Mouse (Mus musculus) kidney, adult 2 months (tissue): ENCODE results near the gene Akap7. TPM values are rescaled to one million over a fixed set of nuclear protein-coding genes. Genes with fewer than 3 reads are reported as not detected.

Experiments
- DNase-seq: peaks from one replicate; pipeline ENCODE4 v3.0.0; 2021
- H3K27ac ChIP-seq: fragments of 200-500 bp; 2 replicates; pipeline ENCODE4 v1.5.1; 2012; ENCODE audit warnings: low read depth, low read length, control low read depth, inconsistent platforms; ENCODE audit not compliant: insufficient read depth
- H3K27me3 ChIP-seq: fragments of 200-500 bp; replicated peaks from 2 replicates; pipeline ENCODE4 v1.6.1; 2012; ENCODE audit warnings: mild to moderate bottlenecking, moderate library complexity, low read length, inconsistent platforms; ENCODE audit not compliant: control insufficient read depth, insufficient read depth
- H3K36me3 ChIP-seq: fragments of 200-500 bp; 2 replicates; pipeline ENCODE4 v1.6.1; 2012; ENCODE audit warnings: mild to moderate bottlenecking, moderate library complexity, low read length, inconsistent platforms; ENCODE audit not compliant: control insufficient read depth, insufficient read depth
- H3K4me1 ChIP-seq: fragments of 200-500 bp; 2 replicates; pipeline ENCODE4 v1.6.1; 2011; ENCODE audit warnings: low read length; ENCODE audit not compliant: control insufficient read depth, insufficient read depth
- H3K4me3 ChIP-seq: fragments of 200-500 bp; 2 replicates; pipeline ENCODE4 v1.5.1; 2011; ENCODE audit warnings: mild to moderate bottlenecking, low read depth, low read length, control low read depth; ENCODE audit not compliant: insufficient read depth
- CTCF ChIP-seq: fragments of 200-500 bp; conservative IDR thresholded peaks from 2 replicates; pipeline ENCODE4 v1.5.1; 2011; ENCODE audit warnings: low read depth, mild to moderate bottlenecking, control low read depth, low read length, moderate library complexity, mixed read lengths; ENCODE audit not compliant: insufficient read depth, insufficient read length
- POLR2A ChIP-seq: fragments of 200-500 bp; IDR thresholded peaks from one replicate; pipeline ENCODE4 v1.6.1; 2011; ENCODE audit warnings: low read depth, low read length, control low read depth
- WGBS: fragments of 180-500 bp; shearing (Covaris S2); methylation state at CpG from one replicate; pipeline ENCODE4 v1.1.7; 2018; 5-methylcytosine and 5-hydroxymethylcytosine counted together
- polyA plus RNA-seq: library from polyadenylated mRNA; depleted of rRNA; stranded (reverse); fragments of >200 nt; gene quantifications from 2 replicates; pipeline ENCODE4 v1.2.3, GENCODE M21; 2012

Gene Akap7
- polyA plus RNA-seq, 1 experiment: 9.8 TPM

- peak; percentile 43 for DNase-seq
- TF ChIP-seq CTCF (no peak), POLR2A (no peak)
- 65% methylated on average over 4 of the region's 4 CpGs for WGBS
- Histone ChIP-seq H3K27ac (peak overlapping the region; percentile 58), H3K4me3 (no peak overlapping the region), H3K4me1 (no peaks in the 10 kb centered on the region; the same call in 1 of the 2 replicates), H3K27me3 (no peaks in the 10 kb centered on the region), H3K36me3 (no peaks in the 10 kb centered on the region)
These were observed 9.4 kb downstream of the Akap7 start for GRCm38 (mm10) chr10:25298264-25298671.

- no peak for DNase-seq
- Histone ChIP-seq H3K27ac (peak overlapping the region; percentile 58), H3K36me3 (no peaks in the 10 kb centered on the region), H3K27me3 (no peaks in the 10 kb centered on the region), H3K4me3 (no peak overlapping the region), H3K4me1 (no peaks in the 10 kb centered on the region; the same call in 1 of the 2 replicates)
- TF ChIP-seq POLR2A (no peak), CTCF (no peak)
- WGBS: 31% methylated on average over 12 of the region's 12 CpGs
These were observed 9.9 kb downstream of the Akap7 start for GRCm38 (mm10) chr10:25297666-25298263.

GRCm38 (mm10) chr10:25296657-25297369 lies 10.9 kb downstream of the Akap7 start:
- no peak for TF ChIP-seq CTCF
- TF ChIP-seq POLR2A: peak; percentile 30
- H3K36me3 ChIP-seq: no peaks in the 10 kb centered on the region
- H3K4me1 ChIP-seq: no peaks in the 10 kb centered on the region; the same call in 1 of the 2 replicates
- DNase-seq: peak; percentile 94
- peak overlapping the region; percentile 71 for H3K4me3 ChIP-seq
- H3K27me3 ChIP-seq: no peaks in the 10 kb centered on the region
- 2% methylated on average over 54 of the region's 81 CpGs for WGBS
- peak overlapping the region; percentile 95 for H3K27ac ChIP-seq

GRCm38 (mm10) chr10:25296286-25296656 lies 11.4 kb downstream of the Akap7 start:
- H3K4me3 ChIP-seq: peak overlapping the region; percentile 71
- TF ChIP-seq POLR2A (no peak), CTCF (no peak)
- H3K4me1 ChIP-seq: no peaks in the 10 kb centered on the region; the same call in 1 of the 2 replicates
- 28% methylated on average over 8 of the region's 8 CpGs for WGBS
- peak overlapping the region; percentile 40; the same call in 1 of the 2 replicates for H3K27ac ChIP-seq
- H3K36me3 ChIP-seq: no peaks in the 10 kb centered on the region
- H3K27me3 ChIP-seq: no peaks in the 10 kb centered on the region
- no peak for DNase-seq

GRCm38 (mm10) chr10:25295836-25296235 lies 11.8 kb downstream of the Akap7 start:
- no peak overlapping the region for H3K27ac ChIP-seq
- no peaks in the 10 kb centered on the region for H3K27me3 ChIP-seq
- WGBS: 83% methylated on average over 9 of the region's 9 CpGs
- no peaks in the 10 kb centered on the region; the same call in 1 of the 2 replicates for H3K4me1 ChIP-seq
- no peak for DNase-seq
- no peak for TF ChIP-seq POLR2A
- TF ChIP-seq CTCF: no peak
- H3K4me3 ChIP-seq: no peak overlapping the region
- no peaks in the 10 kb centered on the region for H3K36me3 ChIP-seq

GRCm38 (mm10) chr10:25294999-25295398 lies 12.7 kb downstream of the Akap7 start:
- 65% methylated on average over 7 of the region's 7 CpGs for WGBS
- DNase-seq: no peak
- no peak overlapping the region for H3K27ac ChIP-seq
- H3K27me3 ChIP-seq: no peaks in the 10 kb centered on the region
- H3K4me3 ChIP-seq: no peak overlapping the region
- H3K4me1 ChIP-seq: no peaks in the 10 kb centered on the region; the same call in 1 of the 2 replicates
- TF ChIP-seq CTCF (no peak), POLR2A (no peak)
- H3K36me3 ChIP-seq: no peaks in the 10 kb centered on the region

- WGBS: 88% methylated on average over 3 of the region's 3 CpGs
- H3K4me1 ChIP-seq: no peaks in the 10 kb centered on the region; the same call in 1 of the 2 replicates
- H3K4me3 ChIP-seq: no peak overlapping the region
- DNase-seq: no peak
- no peaks in the 10 kb centered on the region for H3K27me3 ChIP-seq
- no peak overlapping the region for H3K27ac ChIP-seq
- H3K36me3 ChIP-seq: no peaks in the 10 kb centered on the region
- TF ChIP-seq CTCF: no peak
- TF ChIP-seq POLR2A: no peak
These were observed 13.9 kb downstream of the Akap7 start for GRCm38 (mm10) chr10:25293796-25294195.
